Mouse (Mus musculus) megakaryocyte, embryonic 14.5 days (primary cell): ENCODE results near the gene Ntm. TPM values are rescaled to one million over a fixed set of nuclear protein-coding genes. Genes with fewer than 3 reads are reported as not detected.

Experiments
- H3K27me3 ChIP-seq: replicated peaks from 2 replicates; pipeline ENCODE3; 2012; ENCODE audit warnings: inconsistent platforms
- H3K36me3 ChIP-seq: replicated peaks from 2 replicates; pipeline ENCODE3; 2012; ENCODE audit warnings: low read length, inconsistent platforms, mixed read lengths
- H3K4me1 ChIP-seq: 2 replicates; pipeline ENCODE4 v1.6.1; 2012; ENCODE audit warnings: inconsistent platforms
- H3K4me3 ChIP-seq: replicated peaks from 2 replicates; pipeline ENCODE3; 2012; ENCODE audit warnings: moderate library complexity, mild to moderate bottlenecking, inconsistent platforms
- H3K9me3 ChIP-seq: 2 replicates; pipeline ENCODE4 v1.6.1; 2012; ENCODE audit warnings: inconsistent platforms
- FLI1 ChIP-seq: IDR thresholded peaks from 2 replicates; pipeline ENCODE4 v1.6.1; 2012; ENCODE audit warnings: low read length, inconsistent platforms, mixed read lengths
- GATA1 ChIP-seq: IDR thresholded peaks from 3 replicates; pipeline ENCODE4 v1.6.1; 2012; ENCODE audit warnings: mixed read lengths, low read length, inconsistent platforms, borderline replicate concordance
- polyA plus RNA-seq: library from polyadenylated mRNA; stranded (reverse); fragments of >175 nt; gene quantifications from 2 replicates; pipeline ENCODE4 v1.2.3, GENCODE M21; 2012; ENCODE audit warnings: low replicate concordance; ENCODE audit not compliant: insufficient read depth

Gene Ntm
- polyA plus RNA-seq, 1 experiment: not detected

DNA sequence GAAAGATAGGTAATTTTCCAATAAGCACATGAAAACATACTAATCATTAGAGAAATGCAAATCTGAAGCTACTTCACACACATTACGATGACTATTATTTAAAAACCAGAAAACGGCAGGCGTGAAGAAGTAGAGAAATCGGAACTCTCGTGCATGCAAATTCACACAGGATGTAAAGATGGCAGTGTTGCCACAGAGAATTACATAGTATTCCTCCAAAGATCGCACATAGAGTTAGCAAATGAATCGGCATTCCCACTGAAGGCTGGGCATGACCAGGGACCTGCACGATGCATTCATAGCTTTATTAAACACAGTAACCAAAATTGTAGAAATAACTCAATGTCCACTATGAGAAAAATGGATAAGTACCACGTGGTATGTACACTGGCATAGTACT, 158.5 kb downstream of the Ntm start:
- H3K27me3 ChIP-seq: no peaks in the 10 kb centered on the region
- peaks cover 22% of the 10 kb centered on the region for H3K9me3 ChIP-seq
- TF ChIP-seq GATA1: no peak
- no peak for TF ChIP-seq FLI1
- H3K4me1 ChIP-seq: no peaks in the 10 kb centered on the region
- no peak overlapping the region for H3K4me3 ChIP-seq
- H3K36me3 ChIP-seq: no peaks in the 10 kb centered on the region

DNA sequence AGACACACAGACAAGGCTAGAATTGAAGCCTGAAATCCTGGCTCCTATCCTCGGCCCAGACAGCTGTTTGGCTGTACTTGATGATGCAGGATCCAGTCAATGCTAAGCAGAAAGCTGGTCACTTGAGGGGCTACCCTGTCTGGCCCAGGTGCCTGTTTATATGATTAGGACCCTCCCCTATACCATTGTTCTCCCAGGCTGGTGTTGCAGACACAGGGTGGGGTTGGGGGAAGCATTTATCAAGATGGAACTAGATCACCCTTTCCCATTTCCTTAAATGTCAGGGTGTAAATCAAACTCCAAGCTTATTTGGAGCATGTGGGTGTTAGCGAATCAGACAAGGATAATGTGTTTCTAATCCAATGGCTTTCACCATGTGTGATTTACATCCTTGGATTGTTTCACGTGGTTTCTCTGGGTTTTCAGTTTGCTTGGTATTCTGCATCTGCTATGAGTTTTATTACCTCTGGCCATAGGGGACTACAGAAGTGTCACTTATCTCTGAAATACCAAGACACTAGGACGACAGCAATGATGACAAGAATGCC, 159.1 kb downstream of the Ntm start:
- Histone ChIP-seq H3K4me1 (no peaks in the 10 kb centered on the region), H3K36me3 (no peaks in the 10 kb centered on the region), H3K9me3 (peaks cover 23% of the 10 kb centered on the region), H3K27me3 (no peaks in the 10 kb centered on the region), H3K4me3 (no peak overlapping the region)
- TF ChIP-seq FLI1 (no peak), GATA1 (no peak)

GRCm38 (mm10) chr9:29802990-29803737, 159.8 kb downstream of the Ntm start:
- Histone ChIP-seq H3K4me3 (no peak overlapping the region), H3K4me1 (no peaks in the 10 kb centered on the region), H3K27me3 (no peaks in the 10 kb centered on the region), H3K36me3 (no peaks in the 10 kb centered on the region), H3K9me3 (peaks cover 23% of the 10 kb centered on the region)
- TF ChIP-seq GATA1: no peak
- no peak for TF ChIP-seq FLI1

- Histone ChIP-seq H3K4me1 (no peaks in the 10 kb centered on the region), H3K9me3 (peaks cover 23% of the 10 kb centered on the region), H3K4me3 (no peak overlapping the region), H3K36me3 (no peaks in the 10 kb centered on the region), H3K27me3 (no peaks in the 10 kb centered on the region)
- TF ChIP-seq FLI1 (no peak), GATA1 (no peak)
Measured at GRCm38 (mm10) chr9:29802071-29802705, 160.8 kb downstream of the Ntm start.

DNA sequence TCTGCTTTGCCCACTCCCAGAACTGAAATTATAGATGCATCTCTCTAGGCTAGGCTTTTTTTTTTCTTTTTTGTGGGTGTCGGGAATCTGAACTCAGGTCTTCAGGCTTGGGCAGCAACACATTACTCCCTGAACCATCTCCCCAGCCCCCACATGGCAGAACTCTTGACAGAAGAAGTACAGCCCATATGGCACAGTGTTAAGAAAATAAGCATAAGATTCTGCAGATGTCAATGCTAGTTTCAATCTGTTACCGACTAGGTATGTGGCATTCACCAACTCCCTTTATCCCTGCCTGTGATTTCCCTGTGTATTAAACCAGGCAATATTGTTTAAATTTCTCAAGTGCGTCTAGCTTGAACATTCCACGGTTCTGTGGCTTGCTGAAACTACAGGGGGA, 166.7 kb downstream of the Ntm start:
- Histone ChIP-seq H3K36me3 (no peaks in the 10 kb centered on the region), H3K4me1 (no peaks in the 10 kb centered on the region), H3K4me3 (no peak overlapping the region), H3K9me3 (peaks cover 18% of the 10 kb centered on the region; the same call in 1 of the 2 replicates), H3K27me3 (no peaks in the 10 kb centered on the region)
- no peak for TF ChIP-seq GATA1

DNA sequence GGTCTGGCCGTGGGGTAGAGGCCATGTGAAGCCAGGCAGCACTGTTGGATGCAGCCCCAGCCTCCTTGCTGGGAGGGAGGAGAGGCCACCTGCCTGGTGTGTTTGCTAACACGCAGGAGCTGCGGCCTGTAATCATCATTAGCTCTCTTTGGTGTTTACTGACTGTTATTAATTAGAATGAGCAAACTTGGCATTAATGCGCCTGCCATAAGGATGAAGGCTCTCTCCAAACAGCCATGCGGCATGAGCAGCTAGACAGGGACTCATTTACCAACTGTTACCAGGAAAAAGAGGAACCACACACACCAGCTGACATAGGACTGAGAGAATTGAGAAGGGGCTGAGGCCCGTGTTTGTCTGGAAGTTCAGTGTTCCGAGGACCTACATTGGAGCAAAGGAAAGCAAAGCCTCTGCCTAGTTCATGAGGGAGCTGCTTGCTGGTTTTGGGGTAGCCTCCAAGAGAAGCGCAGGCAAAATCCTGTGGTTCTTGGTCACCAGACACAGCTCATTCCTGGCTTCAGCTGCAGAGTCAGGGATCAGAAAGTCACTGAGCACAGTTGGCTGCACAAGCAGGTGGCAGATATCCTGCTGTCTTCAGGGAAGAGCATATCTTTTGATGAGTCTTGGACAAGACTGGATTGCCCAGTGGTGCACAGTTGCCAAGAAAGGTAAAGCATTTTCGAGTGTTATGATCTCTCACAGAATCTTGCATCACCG, 171.6 kb downstream of the Ntm start:
- Histone ChIP-seq H3K27me3 (no peaks in the 10 kb centered on the region), H3K9me3 (peaks cover 20% of the 10 kb centered on the region; the same call in 1 of the 2 replicates), H3K36me3 (no peaks in the 10 kb centered on the region), H3K4me1 (no peaks in the 10 kb centered on the region), H3K4me3 (no peak overlapping the region)
- TF ChIP-seq GATA1 (no peak), FLI1 (no peak)

GRCm38 (mm10) chr9:29790017-29790416, 172.9 kb downstream of the Ntm start:
- Histone ChIP-seq H3K4me1 (no peaks in the 10 kb centered on the region), H3K4me3 (no peak overlapping the region)
- TF ChIP-seq GATA1 (no peak), FLI1 (no peak)

GRCm38 (mm10) chr9:29788855-29789254, 174.1 kb downstream of the Ntm start:
- Histone ChIP-seq H3K4me3 (no peak overlapping the region), H3K4me1 (no peaks in the 10 kb centered on the region), H3K27me3 (no peaks in the 10 kb centered on the region), H3K36me3 (no peaks in the 10 kb centered on the region), H3K9me3 (peaks cover 15% of the 10 kb centered on the region; the same call in 1 of the 2 replicates)
- TF ChIP-seq FLI1: no peak
- no peak for TF ChIP-seq GATA1

More at GRCm38 (mm10) chr9:29790017-29790416, 172.9 kb downstream of the Ntm start:
- Histone ChIP-seq H3K27me3 (no peaks in the 10 kb centered on the region), H3K9me3 (peaks cover 19% of the 10 kb centered on the region; the same call in 1 of the 2 replicates), H3K36me3 (no peaks in the 10 kb centered on the region)

- Histone ChIP-seq H3K9me3 (peaks cover 12% of the 10 kb centered on the region; the same call in 1 of the 2 replicates), H3K4me3 (no peak overlapping the region), H3K36me3 (no peaks in the 10 kb centered on the region), H3K27me3 (no peaks in the 10 kb centered on the region), H3K4me1 (no peaks in the 10 kb centered on the region)
- no peak for TF ChIP-seq FLI1
- TF ChIP-seq GATA1: no peak
Measured at GRCm38 (mm10) chr9:29787408-29787807, 175.5 kb downstream of the Ntm start.

DNA sequence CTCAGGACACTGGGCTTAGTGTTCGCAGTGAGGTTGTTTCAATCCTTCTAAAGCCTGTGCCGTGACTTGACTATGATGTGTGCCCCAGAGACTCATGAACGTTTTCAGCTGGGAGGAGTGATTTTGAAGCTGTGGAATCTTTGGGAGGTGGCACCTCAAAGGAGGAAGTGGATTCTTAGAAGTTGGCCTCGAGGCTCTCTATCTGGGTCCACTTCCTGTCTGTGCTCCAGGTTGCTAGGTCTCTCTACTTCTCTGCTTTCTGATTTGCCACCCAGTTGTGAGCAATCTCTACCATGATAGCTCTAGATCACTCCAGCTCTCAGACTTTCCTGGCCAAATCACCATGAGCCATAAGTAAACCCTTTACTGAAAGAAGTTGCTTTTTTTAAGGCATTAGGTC, 180.2 kb downstream of the Ntm start:
- TF ChIP-seq GATA1: no peak
- TF ChIP-seq FLI1: no peak
- no peak overlapping the region for H3K4me3 ChIP-seq
- H3K9me3 ChIP-seq: peaks cover 6% of the 10 kb centered on the region; the same call in 1 of the 2 replicates
- H3K4me1 ChIP-seq: no peaks in the 10 kb centered on the region
- H3K27me3 ChIP-seq: no peaks in the 10 kb centered on the region
- H3K36me3 ChIP-seq: no peaks in the 10 kb centered on the region
